Mouse (Mus musculus) spleen, adult 2 months (tissue): Measurements from ENCODE around the gene Kctd11.

Source experiments
- CTCF ChIP-seq: fragments of 200-500 bp; IDR thresholded peaks from 2 replicates; pipeline ENCODE4 v1.5.1; 2011; ENCODE audit warnings: mild to moderate bottlenecking, inconsistent platforms; ENCODE audit not compliant: insufficient read depth, insufficient read length, insufficient replicate concordance; ENCODE audit errors: extremely low read depth
- POLR2A ChIP-seq: fragments of 200-500 bp; IDR thresholded peaks from 2 replicates; pipeline ENCODE4 v1.6.1; 2011; ENCODE audit warnings: low read depth, low read length, inconsistent platforms

GRCm38 (mm10) chr11:69895291-69895690 lies 14.1 kb upstream of the Kctd11 start, which contains the start of gene Acap1:
- TF ChIP-seq CTCF (no peak), POLR2A (no peak; the same call in 1 of the 2 replicates)
